Mouse (Mus musculus): Measurements from ENCODE around the gene Fam155a.
"Not testable (repeated sequence)": the region's sequence is repeated elsewhere in the genome, so short reads cannot be mapped to it uniquely, and the experiment has no call there.

Gene Fam155a

GRCm38 (mm10) chr8:9660014-9660413 is 110.9 kb downstream of the Fam155a start:
- DNase-seq (ENCODE audit: low read depth) = not testable (repeated sequence)

GRCm38 (mm10) chr8:9656901-9657300 is 114.1 kb downstream of the Fam155a start:
- DNase-seq (ENCODE audit: low read depth) = no peak

GRCm38 (mm10) chr8:9654826-9655225 is 116.1 kb downstream of the Fam155a start:
- DNase-seq (ENCODE audit: low read depth) = no peak

- DNase-seq (ENCODE audit: low read depth) = no peak
Observed at GRCm38 (mm10) chr8:9653643-9654042, 117.3 kb downstream of the Fam155a start.

- DNase-seq (ENCODE audit: low read depth) = no peak
Observed at GRCm38 (mm10) chr8:9638162-9638561, 132.8 kb downstream of the Fam155a start.

GRCm38 (mm10) chr8:9635240-9635639 is 135.7 kb downstream of the Fam155a start:
- DNase-seq (ENCODE audit: low read depth) = no peak

- no peak for DNase-seq (ENCODE audit: low read depth)
Observed at GRCm38 (mm10) chr8:9607086-9607701, 163.8 kb downstream of the Fam155a start.

GRCm38 (mm10) chr8:9596003-9596402 is 175.0 kb downstream of the Fam155a start:
- no peak for DNase-seq (ENCODE audit: low read depth)

- no peak for DNase-seq (ENCODE audit: low read depth)
Observed at GRCm38 (mm10) chr8:9581836-9582235, 189.1 kb downstream of the Fam155a start.

- DNase-seq (ENCODE audit: low read depth) = peak; percentile 10
Observed at GRCm38 (mm10) chr8:9580192-9580591, 190.8 kb downstream of the Fam155a start.

GRCm38 (mm10) chr8:9571977-9572376 is 199.0 kb downstream of the Fam155a start:
- DNase-seq (ENCODE audit: low read depth) = no peak

- DNase-seq (ENCODE audit: low read depth) = no peak
Observed at GRCm38 (mm10) chr8:9569516-9570170, 201.3 kb downstream of the Fam155a start.

GRCm38 (mm10) chr8:9549199-9549598 is 221.8 kb downstream of the Fam155a start:
- no peak for DNase-seq (ENCODE audit: low read depth)

GRCm38 (mm10) chr8:9547558-9547954 is 223.4 kb downstream of the Fam155a start:
- DNase-seq (ENCODE audit: low read depth) = no peak

GRCm38 (mm10) chr8:9546919-9547557 is 223.9 kb downstream of the Fam155a start:
- DNase-seq (ENCODE audit: low read depth) = no peak

- no peak for DNase-seq (ENCODE audit: low read depth)
Observed at GRCm38 (mm10) chr8:9546429-9546828, 224.5 kb downstream of the Fam155a start.

- no peak for DNase-seq (ENCODE audit: low read depth)
Observed at GRCm38 (mm10) chr8:9545665-9546064, 225.3 kb downstream of the Fam155a start.

GRCm38 (mm10) chr8:9535730-9536372 is 235.1 kb downstream of the Fam155a start:
- no peak for DNase-seq (ENCODE audit: low read depth)

GRCm38 (mm10) chr8:9526515-9526914 is 244.4 kb downstream of the Fam155a start:
- no peak for DNase-seq (ENCODE audit: low read depth)

- no peak for DNase-seq (ENCODE audit: low read depth)
Observed at GRCm38 (mm10) chr8:9521577-9521976, 249.4 kb downstream of the Fam155a start.

- no peak for DNase-seq (ENCODE audit: low read depth)
Observed at GRCm38 (mm10) chr8:9500751-9501150, 270.2 kb downstream of the Fam155a start.

- no peak for DNase-seq (ENCODE audit: low read depth)
Observed at GRCm38 (mm10) chr8:9494225-9494598, 276.7 kb downstream of the Fam155a start.

Measured in c-Kit-positive CD71-negative TER-119-negative erythroid progenitor cells, embryonic 14.5 days (primary cell).